Mouse (Mus musculus) adrenal gland, postnatal 0 days (tissue): ENCODE results near the gene Mrgbp. TPM values are rescaled to one million over a fixed set of nuclear protein-coding genes. Genes with fewer than 3 reads are reported as not detected.

ENCODE experiments used
- polyA plus RNA-seq: library from polyadenylated mRNA; unstranded; fragments of >200 nt; fragmentation: Nextera tagmentation; extraction: Ambion mirVana; gene quantifications from 2 replicates; pipeline ENCODE4 v1.2.1, GENCODE M21; 2015

Gene Mrgbp
- polyA plus RNA-seq = 15.9 and 21.0 TPM in 2 replicates

DNA sequence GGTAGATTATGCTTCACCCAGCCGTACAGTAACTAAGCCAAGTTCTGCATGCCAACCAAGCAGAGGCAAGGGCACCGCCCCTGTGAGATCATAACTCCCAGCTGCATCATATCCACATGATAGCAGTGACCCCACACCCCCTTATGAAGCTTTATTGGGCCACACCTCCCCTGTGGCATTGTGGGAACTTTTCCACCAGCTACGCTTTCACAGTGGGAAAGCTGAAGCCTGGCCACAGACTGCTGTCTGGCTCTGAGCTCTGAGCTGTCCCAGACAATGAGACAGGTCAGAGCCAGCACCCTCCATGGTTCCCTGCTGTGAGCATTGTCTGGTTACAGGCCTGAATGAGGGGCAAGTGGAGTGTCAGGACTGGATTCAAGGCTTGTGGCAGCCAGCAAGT, at the start of gene Mrgbp:
TSS of gene Mrgbp (plus strand) at position 303 of the 400 bp plus-strand sequence.

DNA sequence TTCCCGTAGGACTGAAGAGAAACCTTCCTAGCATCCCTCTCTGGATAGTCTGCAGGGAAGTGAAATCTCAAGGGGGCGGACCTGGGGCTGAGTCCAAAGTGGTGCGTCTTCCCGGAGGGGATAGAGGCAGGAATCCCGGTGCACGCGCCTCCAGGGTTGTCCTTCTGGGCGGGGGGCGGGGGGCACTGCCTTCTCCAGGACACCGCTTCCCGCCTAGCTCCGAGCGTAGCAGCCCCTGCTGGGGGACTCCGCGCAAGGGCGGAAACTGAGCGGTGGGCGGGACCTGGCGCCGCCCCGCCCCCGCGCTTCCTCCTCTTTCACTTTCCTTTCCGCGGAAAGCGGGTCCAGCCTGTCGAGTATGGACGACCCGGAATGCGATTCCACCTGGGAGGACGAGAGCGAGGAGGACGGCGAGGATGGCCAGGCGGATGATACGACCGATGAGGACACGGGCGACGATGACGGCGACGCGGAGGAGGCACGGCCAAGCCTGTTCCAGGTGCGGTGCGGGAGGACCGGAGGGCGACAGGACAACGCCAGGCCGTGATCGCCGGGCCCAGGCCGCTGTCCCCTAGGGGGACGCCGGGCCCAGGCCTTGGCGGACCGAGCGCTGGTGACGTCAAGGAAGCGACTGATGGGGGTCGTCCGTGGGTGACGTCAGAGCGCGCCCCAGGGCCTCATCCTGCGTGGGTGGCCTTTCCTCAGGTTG, 8.2 kb downstream of the Mrgbp start, which contains the start of gene Ogfr:
TSS of gene Ogfr (plus strand) at position 123 of the 709 bp plus-strand sequence.

DNA sequence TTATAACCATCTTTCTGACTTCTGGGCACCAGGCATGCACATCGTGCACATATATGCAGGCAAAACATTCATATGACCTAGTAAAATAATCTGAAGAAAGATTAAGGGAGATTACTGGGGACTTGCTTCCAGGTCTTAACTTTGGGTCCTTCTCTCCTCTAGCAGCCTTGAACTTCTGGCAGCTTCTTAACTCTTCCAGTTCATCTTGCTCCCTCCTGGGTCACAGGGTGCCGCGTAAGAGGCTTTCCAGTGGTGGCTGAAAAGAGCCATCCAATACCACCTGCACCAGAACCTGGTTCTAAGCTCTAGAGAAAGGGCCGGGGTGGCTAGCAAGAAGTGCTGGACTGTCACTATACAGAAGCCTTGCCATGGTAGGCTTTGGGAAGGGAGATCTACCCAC, 16.4 kb downstream of the Mrgbp start, which contains the start of gene Col9a3:
TSS of gene Col9a3 (plus strand) at position 301 of the 400 bp plus-strand sequence.

Other genes with a start within 250 kb of the Mrgbp start
- 0.06 and 0.40 TPM in 2 replicates for gene Gata5, start 246.6 kb upstream of the Mrgbp start, polyA plus RNA-seq
- gene Slco4a1, start 125.1 kb upstream of the Mrgbp start, polyA plus RNA-seq = 0.08 and 0.27 TPM in 2 replicates
- gene Ntsr1, start 81.3 kb upstream of the Mrgbp start, polyA plus RNA-seq = 0.74 and 0.80 TPM in 2 replicates
- 43.6 and 49.8 TPM in 2 replicates for gene Ogfr, start 7.9 kb downstream of the Mrgbp start, polyA plus RNA-seq
- gene Col9a3, start 16.5 kb downstream of the Mrgbp start, polyA plus RNA-seq = 3.2 and 3.6 TPM in 2 replicates
- gene Tcfl5, start 61.4 kb downstream of the Mrgbp start, polyA plus RNA-seq = 0.18 and 0.65 TPM in 2 replicates
- gene Dido1, start 128.7 kb downstream of the Mrgbp start, polyA plus RNA-seq = 7.9 and 11.9 TPM in 2 replicates
- gene Gid8, start 128.8 kb downstream of the Mrgbp start, polyA plus RNA-seq = 36.3 and 43.1 TPM in 2 replicates
- 1.3 and 2.0 TPM in 2 replicates for gene Slc17a9, start 144.0 kb downstream of the Mrgbp start, polyA plus RNA-seq
- gene Bhlhe23, start 195.6 kb downstream of the Mrgbp start, polyA plus RNA-seq = not detected in 2 replicates